Mouse (Mus musculus) spleen, adult 18-20 months (tissue): ENCODE data around the gene Hcrt.
"Not testable (repeated sequence)": the region's sequence is repeated elsewhere in the genome, so short reads cannot be mapped to it uniquely, and the experiment has no call there.

Experiments used
- DNase-seq, 2 experiments: peaks; one replicate each; pipeline ENCODE4 v3.0.0; 2022; ENCODE audit warnings: mixed read lengths in 2 of 2

The Hcrt gene

DNA sequence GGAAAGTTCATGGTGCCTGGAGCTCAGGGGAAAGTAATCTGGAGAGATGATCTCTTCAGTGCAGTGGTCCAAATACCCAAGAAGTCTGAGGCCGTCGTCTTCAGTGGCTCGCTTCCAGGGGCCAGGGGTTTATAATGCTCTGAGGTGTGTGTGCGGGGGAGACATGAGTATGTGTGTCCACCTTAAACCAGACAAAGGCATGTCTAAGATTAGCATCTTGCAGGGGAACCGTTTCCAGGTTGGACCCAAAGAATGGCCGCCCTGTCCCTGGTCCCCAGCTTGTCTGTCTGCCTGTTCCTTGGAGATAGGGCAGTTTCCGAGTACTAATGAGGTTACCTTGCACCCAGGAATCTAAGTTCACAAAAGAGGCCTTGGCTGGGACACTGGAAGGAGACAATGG lies at the start of gene Hcrt:
Gene Hcrt (minus strand): TSS at position 101 of the 400 bp plus-strand sequence.
- DNase-seq, result no peak

DNA sequence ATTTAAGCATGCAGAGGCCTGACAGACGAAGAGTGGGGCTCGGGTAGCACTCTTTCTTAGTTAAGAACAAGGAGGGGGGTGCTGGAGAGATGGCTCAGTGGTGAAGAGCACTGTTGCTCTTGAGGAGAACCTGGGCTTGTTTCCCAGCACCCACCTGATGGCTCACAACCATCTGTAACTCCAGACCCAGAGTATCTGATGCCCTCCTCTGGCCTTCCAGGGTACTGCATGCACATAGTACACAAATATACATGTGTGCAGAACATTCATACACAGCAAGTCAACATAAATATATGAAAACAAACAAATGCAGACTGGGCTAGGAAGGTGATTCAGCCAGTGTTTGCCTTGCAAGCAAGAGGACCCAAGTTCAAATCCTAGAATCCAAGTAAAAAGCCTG lies 48.4 kb upstream of the Hcrt start:
- DNase-seq, result no peak

DNA sequence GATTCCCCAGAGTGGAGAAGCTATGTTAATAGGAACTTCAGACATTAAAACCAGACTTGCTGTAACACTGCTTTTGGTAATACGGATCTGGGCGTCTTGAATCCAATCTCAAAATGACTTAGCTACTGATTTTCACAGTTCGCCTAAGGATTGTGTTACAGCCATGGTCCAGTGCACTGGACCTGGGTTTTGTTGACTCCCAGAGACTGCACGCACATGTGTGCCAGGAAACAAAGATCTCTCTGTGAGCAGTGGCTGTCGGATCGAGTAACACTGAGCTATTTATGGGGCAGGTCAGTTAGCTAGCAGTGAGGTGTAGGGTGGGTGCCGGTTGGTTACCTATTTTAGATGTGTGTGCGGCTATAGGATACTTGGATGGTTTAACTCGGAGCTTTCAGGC lies 47.8 kb upstream of the Hcrt start:
- no peak for DNase-seq

DNA sequence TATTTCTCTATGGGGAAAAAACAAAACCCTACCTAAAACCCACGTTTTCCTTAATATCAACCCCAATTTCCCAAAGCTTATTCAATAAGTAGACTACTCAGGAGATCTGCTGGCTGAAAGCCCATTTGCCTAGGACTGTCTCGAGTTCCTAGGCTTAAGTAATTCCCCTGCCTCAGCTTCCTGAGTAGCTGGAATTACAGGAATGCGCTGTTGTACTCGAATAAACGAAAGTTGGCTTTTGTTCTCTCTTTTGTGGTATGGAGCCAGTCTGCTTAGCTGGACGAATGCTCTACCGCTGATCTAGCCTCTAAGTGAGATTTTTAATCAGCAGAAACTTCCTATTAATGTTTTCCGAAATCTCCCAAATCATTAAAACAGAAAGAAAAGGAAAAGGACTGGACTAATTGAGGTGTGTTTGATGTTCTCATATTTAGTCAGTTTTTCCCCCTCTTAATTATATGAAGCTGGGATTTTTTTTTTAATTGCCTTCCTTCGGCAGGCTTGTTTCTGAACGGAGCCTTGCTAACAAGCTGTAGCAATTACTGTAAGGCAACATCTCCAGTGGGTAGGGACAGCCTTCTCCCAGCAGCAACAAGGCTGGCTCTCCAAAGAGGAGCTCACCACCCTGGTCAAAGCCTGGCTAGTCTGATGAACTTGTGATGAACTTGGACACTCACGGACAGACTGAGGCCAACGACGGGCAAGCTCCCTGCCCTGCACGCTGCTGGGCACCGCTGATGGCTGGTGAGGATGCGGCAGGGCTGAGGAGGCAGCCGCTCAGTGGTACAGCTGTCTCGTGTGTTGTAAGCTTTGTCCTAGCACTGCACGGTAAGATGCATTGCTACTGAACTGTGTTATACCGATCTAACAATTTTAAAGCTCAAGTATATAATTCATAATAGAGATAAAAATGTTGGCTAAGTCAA lies 43.9 kb upstream of the Hcrt start:
- no peak for DNase-seq

DNA sequence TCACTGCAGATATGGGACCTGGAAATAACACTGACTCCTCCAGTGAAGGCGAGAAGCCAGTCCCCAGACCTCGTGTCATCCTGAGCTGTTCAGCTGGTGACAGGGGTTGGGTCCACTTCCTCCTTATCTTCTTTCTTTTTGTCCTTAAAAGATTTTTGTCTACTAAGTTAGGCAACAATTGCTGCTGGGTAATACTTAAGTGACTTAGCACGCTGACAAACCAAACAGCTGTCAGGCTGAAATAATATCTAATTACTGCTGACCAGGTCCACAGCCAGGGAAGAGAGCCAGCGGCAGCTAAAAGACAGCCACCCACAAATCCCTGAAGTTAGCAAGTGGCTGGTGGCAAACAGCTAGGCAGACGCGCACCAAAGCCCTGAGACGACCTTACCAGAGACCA lies 42.8 kb upstream of the Hcrt start:
- no peak for DNase-seq

DNA sequence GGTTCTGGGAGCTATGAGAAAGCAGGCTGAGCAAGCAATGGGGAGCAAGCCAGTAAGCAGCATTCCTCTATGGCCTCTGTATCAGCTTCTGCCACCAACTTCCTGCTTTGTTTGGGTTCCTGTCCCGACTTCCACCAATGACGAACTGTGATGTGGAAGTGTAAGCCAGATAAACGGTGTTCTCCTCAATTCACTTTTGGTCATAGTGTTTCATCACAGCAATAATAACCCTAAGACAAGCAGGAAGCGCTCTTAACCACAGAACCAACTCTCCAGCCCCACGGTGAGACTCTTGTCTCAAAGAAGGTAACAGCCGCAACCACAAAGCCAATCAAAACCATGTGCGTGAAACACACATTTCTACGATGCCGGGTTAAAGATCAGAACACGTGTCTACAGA lies 41.7 kb upstream of the Hcrt start:
- DNase-seq, result no peak

DNA sequence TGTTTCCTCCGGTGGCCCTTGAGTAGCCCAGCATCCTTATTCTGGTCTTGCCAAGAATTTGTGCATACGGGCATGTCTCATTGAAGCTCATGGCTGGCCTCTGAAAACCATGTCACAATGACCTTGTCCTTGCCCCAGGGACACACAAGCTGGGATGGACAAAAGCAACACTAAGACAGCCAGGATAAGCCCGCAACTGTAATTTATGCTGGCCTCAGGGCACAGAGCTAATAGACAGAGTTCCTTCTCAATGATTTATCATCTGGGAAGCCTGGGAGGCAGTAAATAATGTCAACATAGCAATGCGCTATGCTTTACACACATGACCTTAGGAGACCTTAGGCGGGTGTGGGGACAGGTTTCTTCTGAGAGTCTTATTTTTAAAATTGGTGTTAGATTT lies 36.7 kb upstream of the Hcrt start:
- DNase-seq, result no peak

DNA sequence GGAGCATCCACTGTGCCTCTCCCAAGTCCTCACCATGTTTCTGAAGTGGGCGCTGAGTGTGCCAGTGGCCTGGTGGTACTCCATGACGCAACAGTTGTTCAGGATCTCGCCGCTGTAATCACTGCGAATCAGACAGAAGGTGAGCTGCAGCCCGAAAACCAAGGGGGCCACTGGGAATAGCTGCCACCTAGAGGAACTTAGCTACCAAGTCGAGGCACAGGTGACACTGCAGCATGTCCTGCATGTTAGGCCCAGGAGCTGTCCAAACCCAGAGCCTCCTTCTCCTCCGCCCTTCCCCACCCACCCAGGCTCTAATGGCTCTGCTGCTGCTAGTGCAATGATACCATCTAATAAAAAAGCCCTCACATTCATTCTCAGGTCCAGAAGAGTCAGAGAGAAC lies 33.9 kb upstream of the Hcrt start:
- no peak for DNase-seq

DNA sequence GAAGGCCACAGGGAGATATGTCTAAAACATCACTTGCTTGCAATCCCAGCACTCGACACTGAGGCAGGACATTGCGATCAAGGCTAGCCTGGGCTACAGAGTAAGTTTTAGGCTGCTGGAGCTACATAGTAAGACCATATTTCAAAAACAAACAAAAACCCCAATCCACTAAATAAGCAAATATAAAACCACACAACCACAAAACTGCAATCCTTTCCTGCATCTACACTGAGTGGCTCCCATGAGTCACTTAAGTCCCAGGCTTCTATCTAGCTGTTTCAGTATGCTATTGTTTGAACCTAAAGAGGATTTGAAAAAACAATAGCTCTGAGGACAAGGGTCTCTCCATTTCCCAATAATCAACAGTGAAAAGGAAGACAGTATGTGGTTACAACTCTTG lies 32.7 kb upstream of the Hcrt start:
- no peak for DNase-seq

DNA sequence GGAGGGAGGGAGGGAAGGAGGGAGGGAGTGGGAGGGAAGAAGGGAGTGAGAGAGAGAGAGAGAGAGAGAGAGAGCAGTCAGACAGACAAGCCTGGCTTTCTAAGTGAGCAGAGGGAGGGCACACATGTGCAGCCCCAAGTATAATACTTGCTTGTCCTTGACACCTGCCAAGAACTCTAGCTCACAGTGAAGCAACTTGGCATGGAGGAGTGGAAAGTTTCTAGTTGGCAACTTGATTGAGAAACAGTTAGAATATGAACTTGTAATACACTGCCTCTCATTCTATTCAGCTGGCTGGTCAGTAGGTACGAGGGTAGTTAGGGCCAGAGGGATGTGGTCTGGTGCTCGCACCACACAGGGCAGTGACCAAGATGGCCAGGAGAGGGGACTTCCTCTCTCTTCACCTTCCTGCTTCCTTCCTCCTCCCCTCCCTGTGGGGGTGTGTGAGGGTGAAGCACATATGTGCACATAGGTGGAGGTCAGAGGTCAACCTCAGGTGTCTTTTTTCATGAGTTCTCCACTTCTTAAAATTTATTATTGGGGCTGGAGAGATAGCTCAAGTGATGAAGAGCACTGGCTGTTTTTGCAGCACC lies 28.8 kb upstream of the Hcrt start:
- no peak for DNase-seq

DNA sequence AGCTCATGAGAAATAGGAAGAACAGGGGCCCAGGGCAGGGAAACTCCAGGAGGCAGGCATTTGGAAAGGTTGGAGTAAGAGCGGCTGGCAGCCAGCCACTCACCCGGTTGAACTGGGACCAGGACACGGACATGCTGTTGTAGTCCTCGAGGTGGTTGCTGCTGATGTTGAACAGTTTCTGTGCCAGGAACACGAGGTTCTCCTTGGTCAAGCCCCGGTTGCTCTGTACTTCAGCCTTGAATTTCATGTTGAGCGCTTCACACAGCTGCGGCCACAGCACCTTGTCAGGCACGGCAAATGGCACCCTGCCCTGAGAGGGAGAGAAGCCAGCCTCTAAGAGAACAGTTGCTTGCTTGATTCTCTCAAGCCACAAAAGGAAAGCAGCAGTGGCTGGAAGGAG lies 27.9 kb upstream of the Hcrt start:
- DNase-seq, result not testable (repeated sequence)

DNA sequence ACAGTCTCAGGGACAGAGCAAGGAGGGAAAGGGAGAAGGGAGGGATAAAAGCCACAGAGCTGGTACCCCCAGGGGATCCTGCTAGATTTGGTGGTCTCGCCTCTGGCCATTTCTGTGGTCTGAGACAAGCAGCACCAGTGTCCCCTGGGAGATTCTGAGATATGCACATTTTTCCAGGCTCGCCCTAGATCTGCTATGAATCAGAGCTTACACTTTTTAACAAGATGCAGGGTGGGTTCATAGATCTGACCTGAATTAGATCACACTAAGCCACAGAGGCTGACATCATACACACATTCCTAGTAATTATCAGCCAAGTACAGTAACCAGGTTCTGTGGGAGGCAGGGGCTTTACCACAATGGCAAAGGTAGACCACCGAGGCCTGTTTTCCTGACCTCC lies 27.0 kb upstream of the Hcrt start:
- DNase-seq, result no peak

DNA sequence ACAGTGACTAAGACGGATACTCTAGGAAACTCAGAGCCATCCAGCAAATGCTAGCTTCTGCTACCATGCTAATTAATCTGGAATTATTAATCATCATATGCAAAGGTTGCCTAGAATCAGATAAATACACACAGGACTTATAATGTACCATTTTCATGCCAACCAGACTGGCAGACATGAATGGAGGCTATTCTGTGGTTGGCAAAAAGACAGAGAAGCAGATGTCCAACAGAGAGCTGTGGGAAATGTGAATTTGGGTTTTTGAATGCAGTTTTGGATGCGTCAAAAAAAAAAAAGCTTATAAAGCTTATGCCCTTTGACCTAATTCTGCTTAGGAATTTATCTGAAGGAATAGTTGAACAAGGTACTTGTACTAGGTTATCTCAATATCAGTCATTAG lies 23.0 kb upstream of the Hcrt start:
- no peak for DNase-seq

DNA sequence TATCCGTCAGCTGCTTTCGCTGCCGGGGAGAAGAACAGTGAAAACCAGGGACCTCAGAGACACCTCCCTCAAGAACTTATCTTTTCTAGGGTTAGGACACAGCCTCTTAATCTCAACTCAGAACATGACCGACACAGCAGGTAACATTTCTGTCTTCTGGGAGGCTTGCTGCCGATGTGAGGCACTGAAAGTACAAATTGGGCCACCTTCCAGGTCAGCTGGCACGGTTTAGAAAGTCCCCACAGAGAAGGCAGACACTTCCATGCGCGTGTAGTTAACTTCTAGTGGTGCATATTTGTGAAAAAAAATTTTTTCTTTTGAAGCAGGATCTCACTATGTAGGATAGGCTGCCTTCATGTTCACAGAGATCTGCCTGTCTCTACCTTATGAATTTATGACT lies 21.6 kb upstream of the Hcrt start:
- no peak for DNase-seq

DNA sequence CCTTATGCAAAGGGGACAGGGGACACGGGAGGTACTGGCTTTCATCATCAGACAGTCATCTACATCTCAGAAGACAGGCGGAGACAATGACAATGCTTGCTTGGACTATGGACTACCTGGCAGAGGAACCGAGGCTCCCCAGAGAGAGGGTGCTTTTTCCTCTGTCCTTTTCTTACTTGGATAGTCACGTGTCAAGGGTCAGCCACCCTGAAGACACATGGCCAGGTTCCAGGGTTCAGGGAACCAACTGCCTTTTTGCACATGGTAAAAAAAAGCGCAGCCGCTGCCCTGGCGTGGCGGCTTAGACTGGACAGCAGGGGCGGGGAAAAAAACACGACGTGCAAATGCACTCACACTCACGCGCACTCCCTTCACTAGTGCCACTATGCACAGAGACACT lies 19.8 kb upstream of the Hcrt start:
- no peak for DNase-seq

DNA sequence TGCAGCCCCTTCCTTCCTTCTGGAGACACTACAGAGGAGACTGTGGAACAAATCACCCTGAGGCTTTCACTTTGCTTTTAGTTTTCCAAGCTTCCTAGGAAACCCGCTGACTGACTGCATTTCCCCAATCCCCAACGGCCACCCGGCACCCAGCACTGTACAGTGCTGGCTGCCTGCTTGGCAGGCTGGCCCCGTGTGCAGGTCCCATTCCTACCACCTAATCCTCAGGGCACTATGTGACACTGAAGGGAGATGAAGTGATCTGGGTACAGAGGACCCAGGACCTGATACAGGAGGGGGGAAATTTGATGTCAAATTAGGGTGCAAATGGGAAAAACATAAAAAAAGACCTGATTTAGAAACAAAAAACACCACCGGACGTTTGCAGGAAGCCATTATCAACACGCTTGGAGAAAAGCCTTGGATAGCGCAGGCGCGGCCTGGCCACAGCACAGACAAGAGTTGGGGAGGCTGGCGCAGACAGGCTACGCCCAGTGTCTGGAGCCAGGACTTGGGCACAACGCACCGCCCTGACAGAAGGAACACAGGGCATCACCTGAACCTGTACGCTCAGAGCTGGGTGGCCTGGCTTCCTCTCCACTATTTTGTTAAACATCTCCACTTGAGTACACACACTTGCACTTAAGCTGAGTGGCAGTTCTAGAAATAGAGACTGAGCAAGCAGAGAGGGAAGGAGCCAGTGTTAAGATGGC lies 19.2 kb upstream of the Hcrt start:
- no peak for DNase-seq

DNA sequence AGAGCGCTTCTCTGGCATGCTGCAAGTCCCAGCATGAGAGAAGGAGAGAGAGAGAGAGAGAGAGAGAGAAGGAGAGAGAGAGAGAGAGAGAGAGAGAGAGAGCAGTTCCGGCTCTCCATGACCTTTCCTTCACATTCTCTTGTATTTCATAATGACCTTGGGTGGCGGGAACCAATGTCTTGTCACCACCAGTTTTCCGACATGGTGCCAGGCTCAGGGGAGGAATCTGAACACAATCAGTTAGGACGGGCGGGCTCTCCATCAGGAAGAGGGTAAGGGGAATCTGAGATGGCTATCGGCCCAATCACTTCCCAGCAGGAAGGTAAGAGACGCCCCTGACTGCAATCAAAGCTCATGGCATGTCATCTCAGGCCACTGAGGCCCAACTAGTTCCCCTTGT lies 17.5 kb upstream of the Hcrt start:
- no peak for DNase-seq

DNA sequence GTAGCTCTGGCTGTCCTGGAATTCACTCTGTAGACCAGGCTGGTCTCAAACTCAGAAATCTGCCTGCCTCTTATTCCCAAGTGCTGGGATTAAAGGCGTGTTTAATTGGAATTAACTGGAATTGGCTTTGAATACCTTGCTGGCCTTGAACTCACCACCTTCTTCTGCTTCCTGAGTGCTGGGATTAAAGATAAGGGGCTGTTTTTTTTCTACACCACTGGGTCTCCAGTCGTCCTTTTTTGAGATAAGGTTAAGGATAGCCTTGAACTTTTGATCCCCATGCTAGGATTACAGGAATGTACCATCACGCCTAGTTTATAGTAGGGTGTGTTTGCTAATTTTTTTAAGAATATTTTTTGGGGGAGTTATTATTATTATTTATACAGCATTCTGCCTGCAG lies 15.3 kb upstream of the Hcrt start:
- DNase-seq, result no peak

DNA sequence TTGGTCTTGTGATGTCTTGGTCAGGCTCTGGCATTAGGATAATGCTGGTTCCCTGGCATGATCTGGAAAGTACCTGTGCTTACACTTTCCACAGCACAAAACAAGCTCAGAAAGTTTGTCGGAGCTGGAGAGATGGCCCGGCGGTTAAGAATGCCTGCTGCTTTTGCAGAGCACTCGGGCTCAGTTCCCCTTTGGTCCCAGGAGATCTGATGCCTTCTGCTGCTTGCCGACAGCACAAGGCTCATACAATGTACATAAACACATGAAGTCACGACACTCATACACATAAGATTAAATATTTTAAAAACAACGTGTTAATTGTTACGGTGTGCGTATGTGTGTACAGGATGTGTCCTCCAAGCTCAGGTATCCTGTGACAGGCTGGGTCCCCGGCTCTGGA lies 13.2 kb upstream of the Hcrt start:
- DNase-seq, result peak; percentile 38 to 50

DNA sequence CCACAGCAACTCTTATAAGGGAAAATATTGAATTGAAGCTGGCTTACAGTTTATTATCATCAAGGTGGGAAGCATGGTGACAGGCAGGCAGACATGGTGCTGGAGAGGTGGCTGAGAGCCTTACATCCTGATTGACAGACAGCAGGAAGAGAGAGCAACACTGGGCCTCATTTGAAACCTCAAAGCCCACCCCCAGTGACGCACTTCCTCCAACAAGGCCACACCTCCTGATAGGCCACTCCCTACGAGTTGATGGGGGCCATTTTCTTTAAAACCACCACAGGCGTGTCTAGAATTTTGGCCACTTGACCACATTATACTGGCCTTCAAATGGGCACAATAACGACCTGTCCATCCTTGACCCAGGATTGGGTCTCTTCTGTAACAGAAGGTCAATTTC lies 11.5 kb upstream of the Hcrt start:
- DNase-seq, result no peak

DNA sequence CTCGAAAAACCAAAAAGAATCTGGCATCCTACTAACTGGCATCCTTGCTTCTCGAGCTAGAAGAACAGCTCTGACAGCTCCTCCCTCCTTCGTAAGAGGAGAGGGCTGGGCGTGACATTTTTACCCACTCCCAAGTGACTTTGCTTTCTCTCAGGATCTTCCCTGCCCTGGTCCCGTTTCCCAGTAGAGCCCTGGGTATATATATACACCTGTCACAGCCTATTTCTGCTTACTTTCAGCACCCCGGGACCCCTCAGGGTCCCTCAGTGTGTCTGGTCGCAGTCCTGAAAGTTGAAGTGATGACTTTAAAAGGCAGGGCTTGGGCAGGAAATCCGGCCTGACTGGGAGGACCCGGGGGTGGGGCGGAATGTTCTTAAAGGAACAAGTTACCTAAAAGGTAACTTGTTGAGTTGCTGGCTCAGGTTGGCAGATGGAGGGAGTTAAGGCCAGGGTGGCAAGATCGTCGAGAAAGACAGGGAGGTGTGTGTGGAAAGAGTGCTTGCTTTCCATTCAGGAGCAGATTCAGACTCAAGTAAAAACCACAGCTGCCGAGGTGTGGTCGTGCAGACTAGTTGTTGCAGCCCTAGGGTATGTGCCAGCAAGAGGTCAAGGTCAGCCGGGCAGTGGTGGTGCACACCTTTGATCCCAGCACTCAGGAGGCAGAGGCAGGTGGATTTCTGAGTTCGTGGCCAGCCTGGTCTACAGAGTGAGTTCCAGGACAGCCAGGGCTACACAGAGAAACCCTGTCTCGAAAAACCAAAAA lies 8.1 kb upstream of the Hcrt start, which contains the start of gene Ghdc:
Gene Ghdc (minus strand): TSS at position 312 of the 763 bp plus-strand sequence.
- peak; percentile 66 to 84 for DNase-seq

DNA sequence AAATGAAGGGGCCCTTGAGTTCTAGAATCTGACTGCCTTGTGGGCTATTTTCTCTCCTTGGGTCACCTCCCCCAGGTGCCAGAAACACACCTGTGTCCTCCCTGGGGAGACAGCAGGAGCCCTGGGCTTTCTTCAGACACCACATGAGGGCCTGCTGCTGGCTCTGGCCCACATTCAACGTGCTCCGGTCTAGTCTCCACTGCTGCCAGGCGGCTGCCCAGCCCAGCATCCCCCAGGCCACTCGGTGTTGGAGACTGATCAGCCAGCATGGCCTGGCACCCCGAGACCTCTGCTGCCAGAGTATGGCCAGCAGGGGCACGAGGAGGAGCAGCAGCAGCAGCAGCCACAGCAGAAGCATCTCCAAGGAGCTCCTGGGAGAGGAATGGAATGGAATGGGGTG lies 7.2 kb upstream of the Hcrt start:
- no peak for DNase-seq

DNA sequence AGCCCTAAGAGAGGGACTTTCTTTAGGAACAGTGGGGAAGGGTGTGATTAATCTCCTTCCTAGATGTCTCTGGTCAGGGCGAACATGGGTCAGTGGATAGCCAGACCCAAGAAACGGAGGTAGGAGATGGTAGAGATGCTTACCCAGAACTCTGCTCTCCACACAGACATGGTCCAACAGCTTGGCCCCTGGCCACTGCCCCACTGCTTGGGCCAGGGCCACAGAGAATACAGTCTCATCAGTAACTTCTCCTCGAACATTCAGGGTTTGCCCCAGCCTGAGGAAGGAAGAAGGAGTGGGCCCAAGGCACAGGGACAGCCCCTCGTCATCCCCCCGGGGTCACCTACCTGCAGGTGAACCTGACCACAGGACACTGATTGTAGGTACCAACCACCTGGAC lies 5.1 kb upstream of the Hcrt start:
- no peak for DNase-seq
